Mouse (Mus musculus): ENCODE data around the gene Rgs5. TPM values are rescaled to one million over a fixed set of nuclear protein-coding genes. Genes with fewer than 3 reads are reported as not detected.

Gene Rgs5
- 0.76 TPM in 1 of 2 replicates, not detected in the other for total RNA-seq (2012; rRNA removed)

DNA sequence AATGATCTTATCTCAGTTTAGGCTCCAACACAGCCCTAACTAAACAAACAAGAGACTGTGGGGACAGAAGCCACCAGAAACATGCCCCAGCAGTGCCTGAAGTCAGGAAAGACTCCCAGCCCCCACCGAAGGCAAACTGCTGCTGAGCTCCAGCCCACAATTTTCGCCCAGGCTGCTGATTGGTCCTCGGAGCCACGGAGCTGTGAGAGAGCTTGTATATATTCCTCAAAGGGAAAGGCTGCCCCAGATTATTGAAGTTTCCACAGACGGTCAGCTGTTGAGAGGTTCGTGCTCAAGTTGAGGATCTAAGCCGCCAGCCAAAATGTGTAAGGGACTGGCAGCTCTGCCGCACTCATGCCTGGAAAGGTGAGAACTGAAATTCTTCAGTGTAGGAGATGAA, at the start of gene Rgs5:
Gene Rgs5 (plus strand): TSS at position 246 of the 400 bp plus-strand sequence.
- in situ Hi-C loops (cut with MboI; ENCODE audit: low sequenced_read_pairs in 2 of 2, unreplicated experiment in 2 of 2), result loop anchor here in 1 of 2 experiments (25.0 kb wide), 1 partner anchor 257 kb away; no protein-coding TSS in a partner anchor
- H3K4me3 ChIP-seq (ENCODE audit: insufficient read depth in 1 of 2, low read depth in 1 of 2, low read length in 2 of 2, poor library complexity in 1 of 2, severe bottlenecking in 1 of 2), result no peak within 1 kb of the TSS
- 0 out of 4 replicates have a peak, but pooled peaks cover 0 to 2% of the 10 kb centered on the region in 2 experiments for H3K4me1 ChIP-seq (ENCODE audit: control insufficient read depth in 2 of 2, insufficient read depth in 2 of 2, low read length in 2 of 2, poor library complexity in 1 of 2)
- H3K27ac ChIP-seq (ENCODE audit: insufficient read depth, low read depth, low read length, poor library complexity, severe bottlenecking), result no peak within 1 kb of the TSS
- DNase-seq (ENCODE audit: low read depth, low spot score), result no peak
- no peaks in the 10 kb centered on the region for H3K36me3 ChIP-seq (ENCODE audit: control insufficient read depth, insufficient read depth, low read length, poor library complexity, severe bottlenecking)
- TF ChIP-seq ZC3H11A (IDR thresholded peaks at IDR 0.05; ENCODE audit: borderline replicate concordance, low read depth, low read length), result no peak
- no peak for TF ChIP-seq HCFC1 (IDR thresholded peaks at IDR 0.05; ENCODE audit: borderline replicate concordance, insufficient read depth, low read length)
- TF ChIP-seq MAFK (IDR thresholded peaks at IDR 0.05; ENCODE audit: insufficient read depth, low read depth, low read length), result no peak
- no peak for TF ChIP-seq CHD2 (IDR thresholded peaks at IDR 0.05; ENCODE audit: low read depth, low read length)
- TF ChIP-seq ZNF384 (IDR thresholded peaks at IDR 0.05; ENCODE audit: low read depth, low read length), result no peak
- H3K9ac ChIP-seq (ENCODE audit: insufficient read depth, low read depth, low read length, poor library complexity, severe bottlenecking), result no peak within 1 kb of the TSS; the same call in 1 of the 2 replicates
- H3K9me3 ChIP-seq (ENCODE audit: control insufficient read depth, insufficient read depth, low read depth, low read length), result no peaks in the 10 kb centered on the region

DNA sequence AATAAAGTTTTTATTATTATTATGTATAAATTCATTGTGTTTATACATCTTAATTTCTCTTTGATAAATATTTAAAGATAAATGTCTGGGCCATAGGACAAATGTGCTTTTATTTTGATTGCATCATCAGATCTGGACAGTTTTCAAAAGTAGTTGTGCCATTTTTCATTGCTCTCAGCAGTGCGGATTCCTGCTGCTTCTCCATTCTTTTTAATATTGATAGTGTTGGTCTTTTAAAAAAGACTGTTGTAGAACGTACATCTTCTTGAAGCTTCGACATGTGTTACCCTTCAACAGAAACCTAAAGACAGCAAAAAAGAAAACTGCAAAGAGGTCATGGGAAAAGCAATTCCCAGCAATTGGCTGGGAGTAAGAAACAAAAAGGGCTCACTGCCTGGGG, 49.1 kb upstream of the Rgs5 start:
- no peak overlapping the region for H3K9ac ChIP-seq (ENCODE audit: insufficient read depth, low read depth, low read length, poor library complexity, severe bottlenecking)
- H3K4me3 ChIP-seq (ENCODE audit: insufficient read depth in 1 of 2, low read depth in 1 of 2, low read length in 2 of 2, poor library complexity in 1 of 2, severe bottlenecking in 1 of 2), result no peak overlapping the region
- TF ChIP-seq ZNF384 (IDR thresholded peaks at IDR 0.05; ENCODE audit: low read depth, low read length), result no peak
- no peak for TF ChIP-seq MAFK (IDR thresholded peaks at IDR 0.05; ENCODE audit: insufficient read depth, low read depth, low read length)
- no peak for TF ChIP-seq ZC3H11A (IDR thresholded peaks at IDR 0.05; ENCODE audit: borderline replicate concordance, low read depth, low read length)
- TF ChIP-seq HCFC1 (IDR thresholded peaks at IDR 0.05; ENCODE audit: borderline replicate concordance, insufficient read depth, low read length), result no peak
- no peak for TF ChIP-seq CHD2 (IDR thresholded peaks at IDR 0.05; ENCODE audit: low read depth, low read length)
- H3K9me3 ChIP-seq (ENCODE audit: control insufficient read depth, insufficient read depth, low read depth, low read length), result no peaks in the 10 kb centered on the region
- no peak overlapping the region for H3K27ac ChIP-seq (ENCODE audit: insufficient read depth, low read depth, low read length, poor library complexity, severe bottlenecking)
- no peaks in the 10 kb centered on the region for H3K36me3 ChIP-seq (ENCODE audit: control insufficient read depth, insufficient read depth, low read length, poor library complexity, severe bottlenecking)
- in situ Hi-C loops (cut with MboI; ENCODE audit: low sequenced_read_pairs in 2 of 2, unreplicated experiment in 2 of 2), result no loop called here
- DNase-seq (ENCODE audit: low read depth, low spot score), result no peak
- H3K4me1 ChIP-seq (ENCODE audit: control insufficient read depth in 2 of 2, insufficient read depth in 2 of 2, low read length in 2 of 2, poor library complexity in 1 of 2), result no peaks in the 10 kb centered on the region

DNA sequence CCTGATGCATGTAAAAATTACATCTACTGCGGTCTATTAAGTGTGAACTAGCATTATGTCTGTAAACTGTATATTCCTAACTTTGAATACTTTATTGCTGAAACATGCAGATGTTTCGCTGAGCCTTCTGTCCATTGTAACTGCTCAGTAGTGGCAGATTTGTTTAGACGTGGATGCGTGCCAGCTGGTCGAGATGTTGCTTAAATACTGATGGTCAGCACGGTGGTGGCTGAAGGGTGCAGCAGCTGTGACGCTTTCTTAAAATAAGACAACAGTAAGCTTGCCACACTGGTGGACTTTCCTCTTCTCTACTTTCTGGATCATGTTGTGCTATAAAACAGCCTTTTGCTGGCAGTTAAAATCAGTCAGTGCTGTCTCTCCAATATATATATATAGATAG, 25.6 kb upstream of the Rgs5 start:
- Histone ChIP-seq H3K9me3 (ENCODE audit: control insufficient read depth, insufficient read depth, low read depth, low read length) (no peaks in the 10 kb centered on the region), H3K4me3 (ENCODE audit: insufficient read depth in 1 of 2, low read depth in 1 of 2, low read length in 2 of 2, poor library complexity in 1 of 2, severe bottlenecking in 1 of 2) (no peak overlapping the region), H3K9ac (ENCODE audit: insufficient read depth, low read depth, low read length, poor library complexity, severe bottlenecking) (no peak overlapping the region), H3K4me1 (ENCODE audit: control insufficient read depth in 2 of 2, insufficient read depth in 2 of 2, low read length in 2 of 2, poor library complexity in 1 of 2) (no peaks in the 10 kb centered on the region), H3K36me3 (ENCODE audit: control insufficient read depth, insufficient read depth, low read length, poor library complexity, severe bottlenecking) (no peaks in the 10 kb centered on the region), H3K27ac (ENCODE audit: insufficient read depth, low read depth, low read length, poor library complexity, severe bottlenecking) (no peak overlapping the region)
- DNase-seq (ENCODE audit: low read depth, low spot score), result no peak
- no peak for TF ChIP-seq ZNF384 (IDR thresholded peaks at IDR 0.05; ENCODE audit: low read depth, low read length)
- no peak for TF ChIP-seq CHD2 (IDR thresholded peaks at IDR 0.05; ENCODE audit: low read depth, low read length)
- TF ChIP-seq ZC3H11A (IDR thresholded peaks at IDR 0.05; ENCODE audit: borderline replicate concordance, low read depth, low read length), result no peak
- TF ChIP-seq HCFC1 (IDR thresholded peaks at IDR 0.05; ENCODE audit: borderline replicate concordance, insufficient read depth, low read length), result no peak
- no peak for TF ChIP-seq MAFK (IDR thresholded peaks at IDR 0.05; ENCODE audit: insufficient read depth, low read depth, low read length)
- in situ Hi-C loops (cut with MboI; ENCODE audit: low sequenced_read_pairs in 2 of 2, unreplicated experiment in 2 of 2), result no loop called here

DNA sequence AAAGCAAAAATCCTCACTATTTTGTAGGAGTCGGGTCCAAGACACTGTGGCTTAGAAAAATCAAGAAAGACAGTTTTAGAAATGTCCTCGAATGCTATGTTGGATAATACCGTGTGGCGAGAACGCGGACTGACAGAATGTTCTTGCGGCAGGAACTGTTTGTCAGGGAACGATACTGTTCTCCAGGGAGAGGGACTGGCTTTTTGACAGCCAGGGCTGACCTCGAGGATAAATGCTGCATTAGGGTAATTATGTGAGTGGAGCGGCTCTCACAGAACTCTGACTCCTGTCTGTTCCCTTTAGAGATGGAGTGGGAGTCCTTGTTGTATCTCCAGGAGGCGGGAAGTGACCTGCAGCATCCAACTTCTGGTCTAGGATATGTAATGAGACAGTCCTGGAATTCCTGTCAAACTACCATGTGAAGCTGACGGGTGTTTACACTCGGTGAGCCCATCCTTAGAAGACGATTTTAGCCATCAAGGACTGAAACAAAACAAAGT, 18.0 kb upstream of the Rgs5 start:
- DNase-seq (ENCODE audit: low read depth, low spot score), result no peak

More for the DNA sequence above, 18.0 kb upstream of the Rgs5 start:
- no peaks in the 10 kb centered on the region for H3K4me1 ChIP-seq (ENCODE audit: control insufficient read depth in 2 of 2, insufficient read depth in 2 of 2, low read length in 2 of 2, poor library complexity in 1 of 2)
- TF ChIP-seq HCFC1 (IDR thresholded peaks at IDR 0.05; ENCODE audit: borderline replicate concordance, insufficient read depth, low read length) (no peak), MAFK (IDR thresholded peaks at IDR 0.05; ENCODE audit: insufficient read depth, low read depth, low read length) (no peak), ZC3H11A (IDR thresholded peaks at IDR 0.05; ENCODE audit: borderline replicate concordance, low read depth, low read length) (no peak), ZNF384 (IDR thresholded peaks at IDR 0.05; ENCODE audit: low read depth, low read length) (no peak)
- in situ Hi-C loops (cut with MboI; ENCODE audit: low sequenced_read_pairs in 2 of 2, unreplicated experiment in 2 of 2), result no loop called here
- no peaks in the 10 kb centered on the region for H3K36me3 ChIP-seq (ENCODE audit: control insufficient read depth, insufficient read depth, low read length, poor library complexity, severe bottlenecking)
- H3K9ac ChIP-seq (ENCODE audit: insufficient read depth, low read depth, low read length, poor library complexity, severe bottlenecking), result no peak overlapping the region
- no peaks in the 10 kb centered on the region for H3K9me3 ChIP-seq (ENCODE audit: control insufficient read depth, insufficient read depth, low read depth, low read length)
- no peak overlapping the region for H3K27ac ChIP-seq (ENCODE audit: insufficient read depth, low read depth, low read length, poor library complexity, severe bottlenecking)
- H3K4me3 ChIP-seq (ENCODE audit: insufficient read depth in 1 of 2, low read depth in 1 of 2, low read length in 2 of 2, poor library complexity in 1 of 2, severe bottlenecking in 1 of 2), result no peak overlapping the region

Measured in ES-E14 (cell line).